Mouse (Mus musculus): ENCODE measurements at regions not wholly inside any gene's neighbourhood (a gene's known extent, or its start where the extent isn't known, plus 50 kb on each side); places are given as distances from the start of the nearest gene placed in this dataset.

GRCm38 (mm10) chr8:34455376-34455775 lies 343.8 kb upstream of the Gm10131 start:
- no peak overlapping the region for H3K27ac ChIP-seq (ENCODE audit: control insufficient read depth, low read depth, low read length)
- TF ChIP-seq GATA1 (IDR thresholded peaks at IDR 0.05; ENCODE audit: low read depth, low read length) (no peak), E2F4 (IDR thresholded peaks at IDR 0.05; ENCODE audit: borderline replicate concordance, low read depth, low read length) (no peak)
- H3K9ac ChIP-seq (ENCODE audit: control insufficient read depth, low read depth, low read length, poor library complexity, severe bottlenecking) = no peak overlapping the region
- H3K9me3 ChIP-seq (replicated peaks; ENCODE audit: insufficient read depth, low read length) = no peaks in the 10 kb centered on the region
- no peaks in the 10 kb centered on the region for H3K36me3 ChIP-seq (ENCODE audit: control insufficient read depth in 1 of 2, insufficient read depth in 2 of 2, low read length in 2 of 2)
- DNase-seq (ENCODE audit: low read depth, low spot score) = no peak
- no peak overlapping the region for H3K4me3 ChIP-seq (ENCODE audit: control insufficient read depth in 1 of 2, insufficient read depth in 1 of 2, low read depth in 2 of 2, low read length in 2 of 2)
- H3K79me2 ChIP-seq (ENCODE audit: control insufficient read depth, insufficient read depth, low read length, poor library complexity) = no peaks in the 10 kb centered on the region
- no peaks in the 10 kb centered on the region for H3K27me3 ChIP-seq (ENCODE audit: control insufficient read depth in 1 of 2, insufficient read depth in 2 of 2, low read length in 2 of 2)
- H3K4me1 ChIP-seq (ENCODE audit: control insufficient read depth in 1 of 2, insufficient read depth in 2 of 2, low read length in 2 of 2) = no peaks in the 10 kb centered on the region

- Histone ChIP-seq H3K4me1 (ENCODE audit: control insufficient read depth in 1 of 2, insufficient read depth in 2 of 2, low read length in 2 of 2) (no peaks in the 10 kb centered on the region), H3K36me3 (ENCODE audit: control insufficient read depth in 1 of 2, insufficient read depth in 2 of 2, low read length in 2 of 2) (no peaks in the 10 kb centered on the region), H3K4me3 (ENCODE audit: control insufficient read depth in 1 of 2, insufficient read depth in 1 of 2, low read depth in 2 of 2, low read length in 2 of 2) (no peak overlapping the region), H3K9ac (ENCODE audit: control insufficient read depth, low read depth, low read length, poor library complexity, severe bottlenecking) (no peak overlapping the region), H3K27ac (ENCODE audit: control insufficient read depth, low read depth, low read length) (no peak overlapping the region), H3K9me3 (replicated peaks; ENCODE audit: insufficient read depth, low read length) (no peaks in the 10 kb centered on the region), H3K79me2 (ENCODE audit: control insufficient read depth, insufficient read depth, low read length, poor library complexity) (no peaks in the 10 kb centered on the region), H3K27me3 (ENCODE audit: control insufficient read depth in 1 of 2, insufficient read depth in 2 of 2, low read length in 2 of 2) (no peaks in the 10 kb centered on the region)
- DNase-seq (ENCODE audit: low read depth, low spot score) = no peak
- TF ChIP-seq MEF2A (IDR thresholded peaks at IDR 0.05; ENCODE audit: extremely low read depth, insufficient replicate concordance, low read depth, low read length, poor library complexity, severe bottlenecking) = no peak
- no peak for TF ChIP-seq MAX (IDR thresholded peaks at IDR 0.05; ENCODE audit: low read length)
- TF ChIP-seq ZC3H11A (IDR thresholded peaks at IDR 0.05; ENCODE audit: low read depth, low read length) = no peak
Measured at GRCm38 (mm10) chr8:34452811-34453210, 341.3 kb upstream of the Gm10131 start.

GRCm38 (mm10) chr8:34451211-34452000 lies 339.9 kb upstream of the Gm10131 start:
- no peak for TF ChIP-seq MAX (IDR thresholded peaks at IDR 0.05; ENCODE audit: low read length)
- no peak for TF ChIP-seq ZC3H11A (IDR thresholded peaks at IDR 0.05; ENCODE audit: low read depth, low read length)
- no peak for TF ChIP-seq TBP (IDR thresholded peaks at IDR 0.05; ENCODE audit: low read depth, low read length)
- no peak for TF ChIP-seq TCF12 (IDR thresholded peaks at IDR 0.05; ENCODE audit: low read depth, low read length)
- no peak for TF ChIP-seq MEF2A (IDR thresholded peaks at IDR 0.05; ENCODE audit: extremely low read depth, insufficient replicate concordance, low read depth, low read length, poor library complexity, severe bottlenecking)
- TF ChIP-seq HCFC1 (IDR thresholded peaks at IDR 0.05; ENCODE audit: low read depth, low read length) = no peak
- TF ChIP-seq POLR2AphosphoS2 (IDR thresholded peaks at IDR 0.05; ENCODE audit: low read length) = no peak
- TF ChIP-seq GABPA (IDR thresholded peaks at IDR 0.05; ENCODE audit: low read depth, low read length) = no peak
- no peak for TF ChIP-seq SIN3A (IDR thresholded peaks at IDR 0.05; ENCODE audit: low read length)
- TF ChIP-seq CHD1 (IDR thresholded peaks at IDR 0.05; ENCODE audit: low read depth, low read length) = no peak
- no peak for TF ChIP-seq NELFE (IDR thresholded peaks at IDR 0.05; ENCODE audit: low read depth, low read length)
- no peak for TF ChIP-seq ZKSCAN1 (IDR thresholded peaks at IDR 0.05; ENCODE audit: low read depth, low read length)
- no peak for TF ChIP-seq TAL1 (IDR thresholded peaks at IDR 0.05; ENCODE audit: low read length)
- TF ChIP-seq RCOR1 (IDR thresholded peaks at IDR 0.05; ENCODE audit: low read depth, low read length) = no peak
- no peak for DNase-seq (ENCODE audit: low read depth, low spot score)
- no peaks in the 10 kb centered on the region for H3K9me3 ChIP-seq (replicated peaks; ENCODE audit: insufficient read depth, low read length)
- H3K27me3 ChIP-seq (ENCODE audit: control insufficient read depth in 1 of 2, insufficient read depth in 2 of 2, low read length in 2 of 2) = no peaks in the 10 kb centered on the region
- no peak overlapping the region for H3K9ac ChIP-seq (ENCODE audit: control insufficient read depth, low read depth, low read length, poor library complexity, severe bottlenecking)
- no peaks in the 10 kb centered on the region for H3K79me2 ChIP-seq (ENCODE audit: control insufficient read depth, insufficient read depth, low read length, poor library complexity)
- no peak overlapping the region for H3K27ac ChIP-seq (ENCODE audit: control insufficient read depth, low read depth, low read length)
- H3K4me1 ChIP-seq (ENCODE audit: control insufficient read depth in 1 of 2, insufficient read depth in 2 of 2, low read length in 2 of 2) = no peaks in the 10 kb centered on the region
- no peak overlapping the region for H3K4me3 ChIP-seq (ENCODE audit: control insufficient read depth in 1 of 2, insufficient read depth in 1 of 2, low read depth in 2 of 2, low read length in 2 of 2)
- H3K36me3 ChIP-seq (ENCODE audit: control insufficient read depth in 1 of 2, insufficient read depth in 2 of 2, low read length in 2 of 2) = no peaks in the 10 kb centered on the region

Data from MEL (cell line).